Mouse (Mus musculus) thymus, postnatal 14 days (tissue): Measurements from ENCODE around the gene Slc7a5.

Experiments used
- DNase-seq: peaks from one replicate; pipeline ENCODE4 v3.0.0; 2021

Slc7a5 gene

GRCm38 (mm10) chr8:121935341-121936294, 28.1 kb upstream of the Slc7a5 start:
- no peak for DNase-seq

GRCm38 (mm10) chr8:121934923-121935322, 27.4 kb upstream of the Slc7a5 start:
- DNase-seq: no peak

- peak; percentile 40 for DNase-seq
These were observed 27.0 kb upstream of the Slc7a5 start for GRCm38 (mm10) chr8:121934506-121934905.

- DNase-seq: no peak
These were observed 25.4 kb upstream of the Slc7a5 start for GRCm38 (mm10) chr8:121932668-121933520.

- no peak for DNase-seq
These were observed 24.7 kb upstream of the Slc7a5 start for GRCm38 (mm10) chr8:121932026-121932667.

- no peak for DNase-seq
These were observed 24.1 kb upstream of the Slc7a5 start for GRCm38 (mm10) chr8:121931571-121931970.

- no peak for DNase-seq
These were observed 22.6 kb upstream of the Slc7a5 start for GRCm38 (mm10) chr8:121930047-121930446.

- DNase-seq: peak; percentile 62
These were observed 19.8 kb upstream of the Slc7a5 start for GRCm38 (mm10) chr8:121927316-121927715.

GRCm38 (mm10) chr8:121926266-121926665, 18.8 kb upstream of the Slc7a5 start:
- no peak for DNase-seq

GRCm38 (mm10) chr8:121925624-121926023, 18.1 kb upstream of the Slc7a5 start:
- peak; percentile 74 for DNase-seq

- DNase-seq: no peak
These were observed 17.2 kb upstream of the Slc7a5 start for GRCm38 (mm10) chr8:121924681-121925080.

- no peak for DNase-seq
These were observed 14.6 kb upstream of the Slc7a5 start for GRCm38 (mm10) chr8:121922101-121922500.

GRCm38 (mm10) chr8:121921582-121921981, 14.1 kb upstream of the Slc7a5 start:
- no peak for DNase-seq

GRCm38 (mm10) chr8:121919731-121920130, 12.2 kb upstream of the Slc7a5 start:
- no peak for DNase-seq

- no peak for DNase-seq
These were observed 11.7 kb upstream of the Slc7a5 start for GRCm38 (mm10) chr8:121919158-121919557.

GRCm38 (mm10) chr8:121913378-121913777, 5.9 kb upstream of the Slc7a5 start:
- DNase-seq: no peak

GRCm38 (mm10) chr8:121912831-121913230, 5.3 kb upstream of the Slc7a5 start:
- no peak for DNase-seq

GRCm38 (mm10) chr8:121911987-121912386, 4.5 kb upstream of the Slc7a5 start:
- no peak for DNase-seq

- no peak for DNase-seq
These were observed 3.9 kb upstream of the Slc7a5 start for GRCm38 (mm10) chr8:121911400-121911799.

- peak; percentile 83 for DNase-seq
These were observed 2.2 kb upstream of the Slc7a5 start for GRCm38 (mm10) chr8:121909663-121910062.

GRCm38 (mm10) chr8:121909148-121909541, 1.7 kb upstream of the Slc7a5 start:
- peak; percentile 11 for DNase-seq

GRCm38 (mm10) chr8:121908378-121909147, 1.1 kb upstream of the Slc7a5 start:
- peak; percentile 14 for DNase-seq
